Mouse (Mus musculus) heart, embryonic 14.5 days (tissue): ENCODE data around the gene Arl6ip4. TPM values are rescaled to one million over a fixed set of nuclear protein-coding genes. Genes with fewer than 3 reads are reported as not detected.

Experiments used
- ATAC-seq: fragments of 200-750 bp; cut with Nextera tagmentation; 2 replicates; pipeline ENCODE4 v1.8.0; 2017; ENCODE audit warnings: low read depth, moderate TSS enrichment; ENCODE audit not compliant: insufficient number of reproducible peaks, insufficient read depth, low FRiP score
- H3K27ac ChIP-seq, 2 experiments: fragments of 200-500 bp in 1 of 2; fragments of 300-500 bp in 1 of 2; sonication (generic) in 1 of 2; replicated peaks in 1 of 2; 2 replicates each; pipeline ENCODE4 v1.5.1; 2012 to 2014; ENCODE audit warnings: low read depth in 2 of 2, low read length in 2 of 2, control low read depth in 1 of 2, mild to moderate bottlenecking in 1 of 2, mixed read lengths in 1 of 2; ENCODE audit not compliant: control insufficient read depth in 1 of 2, insufficient read depth in 1 of 2
- H3K27me3 ChIP-seq: fragments of 300-500 bp; sonication (generic); 2 replicates; pipeline ENCODE4 v1.6.1; 2014; ENCODE audit warnings: mild to moderate bottlenecking, low read length, control low read depth; ENCODE audit not compliant: control insufficient read depth, insufficient read depth
- H3K36me3 ChIP-seq: fragments of 300-500 bp; sonication (generic); 2 replicates; pipeline ENCODE4 v1.6.1; 2014; ENCODE audit warnings: mild to moderate bottlenecking, control low read depth, low read length, mixed read lengths; ENCODE audit not compliant: control insufficient read depth, insufficient read depth
- H3K4me1 ChIP-seq, 2 experiments: fragments of 200-500 bp in 1 of 2; fragments of 300-500 bp in 1 of 2; sonication (generic) in 1 of 2; 2 replicates each; pipeline ENCODE4 v1.6.1; 2012 to 2014; ENCODE audit warnings: low read length in 2 of 2, control low read depth in 1 of 2, mixed read lengths in 1 of 2; ENCODE audit not compliant: control insufficient read depth in 2 of 2, insufficient read depth in 2 of 2
- H3K4me2 ChIP-seq: fragments of 300-500 bp; sonication (generic); 2 replicates; pipeline ENCODE4 v1.6.1; 2014; ENCODE audit warnings: mild to moderate bottlenecking, low read length
- H3K4me3 ChIP-seq, 2 experiments: fragments of 200-500 bp in 1 of 2; fragments of 300-500 bp in 1 of 2; sonication (generic) in 1 of 2; 2 replicates each; pipeline ENCODE4 v1.5.1; 2012 to 2014; ENCODE audit warnings: low read length in 2 of 2, mild to moderate bottlenecking in 2 of 2, control low read depth in 1 of 2, low read depth in 1 of 2, moderate library complexity in 1 of 2; ENCODE audit not compliant: control insufficient read depth in 1 of 2, insufficient read depth in 1 of 2
- H3K9ac ChIP-seq: fragments of 300-500 bp; sonication (generic); 2 replicates; pipeline ENCODE4 v1.6.1; 2014; ENCODE audit warnings: mild to moderate bottlenecking, low read length
- H3K9me3 ChIP-seq: fragments of 300-500 bp; sonication (generic); 2 replicates; pipeline ENCODE4 v1.6.1; 2016; ENCODE audit warnings: low read length, control low read depth; ENCODE audit not compliant: control insufficient read depth
- WGBS: fragments of 180-500 bp; shearing (Covaris S2); extraction: QIAGEN DNeasy Blood & Tissue Kit; methylation state at CpG from one replicate; pipeline ENCODE4 v1.1.7; 2014; 5-methylcytosine and 5-hydroxymethylcytosine counted together
- polyA plus RNA-seq: library from polyadenylated mRNA; unstranded; fragments of >200 nt; fragmentation: Nextera tagmentation; extraction: Ambion mirVana; gene quantifications from 2 replicates; pipeline ENCODE4 v1.2.1, GENCODE M21; 2014

Gene Arl6ip4
- polyA plus RNA-seq, 1 experiment from 2014 or later, result 66.2 TPM

- no peak for ATAC-seq
- 69% methylated on average over 6 of the region's 6 CpGs for WGBS
- Histone ChIP-seq H3K4me3 (no peak overlapping the region), H3K9me3 (no peaks in the 10 kb centered on the region), H3K4me2 (no peak overlapping the region), H3K9ac (no peak overlapping the region), H3K36me3 (no peaks in the 10 kb centered on the region), H3K27me3 (0 out of 2 replicates have a peak, but pooled peaks cover 3% of the 10 kb centered on the region), H3K4me1 (peaks cover 18 to 21% of the 10 kb centered on the region in 2 experiments), H3K27ac (no peak overlapping the region)
Measured at GRCm38 (mm10) chr5:124077856-124078460, 37.9 kb upstream of the Arl6ip4 start.

- H3K9me3 ChIP-seq, result no peaks in the 10 kb centered on the region
- H3K4me2 ChIP-seq, result no peak overlapping the region
- H3K27me3 ChIP-seq, result 0 out of 2 replicates have a peak, but pooled peaks cover 3% of the 10 kb centered on the region
- no peaks in the 10 kb centered on the region for H3K36me3 ChIP-seq
- no peak overlapping the region for H3K9ac ChIP-seq
- 69% methylated on average over 9 of the region's 9 CpGs for WGBS
- no peak overlapping the region for H3K4me3 ChIP-seq
- ATAC-seq, result no peak
- H3K27ac ChIP-seq, result no peak overlapping the region
- H3K4me1 ChIP-seq, result peaks cover 14 to 16% of the 10 kb centered on the region in 2 experiments
Measured at GRCm38 (mm10) chr5:124078794-124079416, 37.0 kb upstream of the Arl6ip4 start.

- Histone ChIP-seq H3K27me3 (0 out of 2 replicates have a peak, but pooled peaks cover 7% of the 10 kb centered on the region), H3K36me3 (no peaks in the 10 kb centered on the region), H3K4me1 (peaks cover 7 to 12% of the 10 kb centered on the region in 2 experiments), H3K9me3 (no peaks in the 10 kb centered on the region), H3K9ac (no peak overlapping the region; the same call in 1 of the 2 replicates), H3K4me2 (no peak overlapping the region), H3K27ac (no peak overlapping the region), H3K4me3 (no peak overlapping the region)
- 92% methylated on average over 17 of the region's 17 CpGs for WGBS
- ATAC-seq, result no peak
Measured at GRCm38 (mm10) chr5:124079880-124080279, 36.0 kb upstream of the Arl6ip4 start.

- Histone ChIP-seq H3K27me3 (0 out of 2 replicates have a peak, but pooled peaks cover 4% of the 10 kb centered on the region), H3K4me1 (peaks cover 0 to 8% of the 10 kb centered on the region in 2 experiments; a peak in 2 of 4 replicates), H3K4me2 (no peak overlapping the region), H3K9me3 (no peaks in the 10 kb centered on the region), H3K36me3 (no peaks in the 10 kb centered on the region), H3K27ac (no peak overlapping the region), H3K9ac (no peak overlapping the region), H3K4me3 (no peak overlapping the region)
- ATAC-seq, result no peak
- WGBS, result 70% methylated on average over 10 of the region's 10 CpGs
Measured at GRCm38 (mm10) chr5:124082447-124082846, 33.4 kb upstream of the Arl6ip4 start.

GRCm38 (mm10) chr5:124082941-124083688 lies 32.8 kb upstream of the Arl6ip4 start:
- Histone ChIP-seq H3K4me3 (no peak overlapping the region), H3K4me1 (peaks cover 0 to 8% of the 10 kb centered on the region in 2 experiments; a peak in 2 of 4 replicates), H3K9ac (no peak overlapping the region), H3K36me3 (no peaks in the 10 kb centered on the region), H3K4me2 (no peak overlapping the region), H3K27ac (no peak overlapping the region), H3K27me3 (0 out of 2 replicates have a peak, but pooled peaks cover 4% of the 10 kb centered on the region), H3K9me3 (no peaks in the 10 kb centered on the region)
- 87% methylated on average over 17 of the region's 17 CpGs for WGBS
- ATAC-seq, result no peak

- Histone ChIP-seq H3K4me1 (peaks cover 0 to 5% of the 10 kb centered on the region in 2 experiments; a peak in 2 of 4 replicates), H3K27me3 (0 out of 2 replicates have a peak, but pooled peaks cover 4% of the 10 kb centered on the region), H3K4me3 (no peak overlapping the region), H3K9me3 (no peaks in the 10 kb centered on the region), H3K4me2 (no peak overlapping the region), H3K36me3 (no peaks in the 10 kb centered on the region), H3K27ac (no peak overlapping the region), H3K9ac (no peak overlapping the region)
- WGBS, result 87% methylated on average over 14 of the region's 14 CpGs
- no peak for ATAC-seq
Measured at GRCm38 (mm10) chr5:124083850-124084587, 31.9 kb upstream of the Arl6ip4 start.

GRCm38 (mm10) chr5:124084588-124085173 lies 31.2 kb upstream of the Arl6ip4 start:
- no peak overlapping the region for H3K4me2 ChIP-seq
- H3K4me1 ChIP-seq, result peaks cover 0 to 4% of the 10 kb centered on the region in 2 experiments; a peak in 1 of 4 replicates
- 0 out of 2 replicates have a peak, but pooled peaks cover 4% of the 10 kb centered on the region for H3K27me3 ChIP-seq
- H3K27ac ChIP-seq, result no peak overlapping the region
- 37% methylated on average over 11 of the region's 11 CpGs for WGBS
- no peak overlapping the region for H3K4me3 ChIP-seq
- ATAC-seq, result no peak
- H3K9me3 ChIP-seq, result no peaks in the 10 kb centered on the region
- H3K36me3 ChIP-seq, result no peaks in the 10 kb centered on the region
- no peak overlapping the region for H3K9ac ChIP-seq
